Comparison of ENCODE assay signal across 8 mouse cellular contexts in genomic region chr10:69151045-69151444, GRCm38 (mm10). TPM values are rescaled to one million over a fixed set of nuclear protein-coding genes. Genes with fewer than 3 reads are reported as not detected.
DNase-seq lines count a peak whose midpoint lies in the region; ATAC-seq and TF ChIP-seq lines count a peak whose summit lies in the region.

Gene Rhobtb1 (plus strand): TSS chr10:69151434.

- no peak for ATAC-seq in forebrain, embryonic 12.5 days (ENCODE audit: low FRiP score)
- no peak for ATAC-seq in hindbrain, embryonic 13.5 days (ENCODE audit: low FRiP score)
- peak; percentile 51; the same call in 1 of the 2 replicates for ATAC-seq in liver, embryonic 11.5 days (replicated peaks; ENCODE audit: low FRiP score)
- ATAC-seq in megakaryocyte progenitor cell, adult 5-6 weeks (replicated peaks; ENCODE audit: poor library complexity), result no peak

- H3K79me2 ChIP-seq in heart, adult 2 months (replicated peaks; ENCODE audit: control insufficient read depth, insufficient read depth, low read length), result no peaks in the 10 kb centered on the region

- TF ChIP-seq EP300 in heart, adult 2 months (IDR thresholded peaks at IDR 0.05; ENCODE audit: insufficient read depth, low read depth, low read length), result no peak

- DNase-seq in heart, adult 2 months, result no peak
- DNase-seq in heart, adult 9 months (ENCODE audit: low spot score in 2 of 2), result no peak
- DNase-seq in liver, embryonic 11.5 days (ENCODE audit: low spot score), result no peak
- DNase-seq in cerebellum, postnatal 4 days (ENCODE audit: low spot score in 2 of 2), result no peak
- no peak for DNase-seq in Muller cell, postnatal 12 days (ENCODE audit: inconsistent ontology term)

- no peaks in the 10 kb centered on the region for H3K27me3 ChIP-seq in heart, adult 2 months (ENCODE audit: control insufficient read depth, insufficient read depth, low read length)
- H3K27me3 ChIP-seq in forebrain, embryonic 12.5 days, result no peaks in the 10 kb centered on the region
- no peaks in the 10 kb centered on the region for H3K27me3 ChIP-seq in hindbrain, embryonic 13.5 days
- H3K27me3 ChIP-seq in liver, embryonic 11.5 days (replicated peaks; ENCODE audit: control insufficient read depth, insufficient read depth, low read length), result no peaks in the 10 kb centered on the region

- H3K36me3 ChIP-seq in heart, adult 2 months (ENCODE audit: control insufficient read depth, insufficient read depth, low read length), result no peaks in the 10 kb centered on the region
- no peaks in the 10 kb centered on the region for H3K36me3 ChIP-seq in forebrain, embryonic 12.5 days (replicated peaks)
- no peaks in the 10 kb centered on the region for H3K36me3 ChIP-seq in hindbrain, embryonic 13.5 days
- H3K36me3 ChIP-seq in liver, embryonic 11.5 days (ENCODE audit: control insufficient read depth, insufficient read depth, low read length), result no peaks in the 10 kb centered on the region

- H3K4me2 ChIP-seq in forebrain, embryonic 12.5 days, result no peak within 1 kb of the TSS
- no peak within 1 kb of the TSS for H3K4me2 ChIP-seq in hindbrain, embryonic 13.5 days
- H3K4me2 ChIP-seq in liver, embryonic 11.5 days, result peak within 1 kb of the TSS; percentile 3; the same call in 1 of the 2 replicates

- H3K9me3 ChIP-seq in forebrain, embryonic 12.5 days, result no peaks in the 10 kb centered on the region
- no peaks in the 10 kb centered on the region for H3K9me3 ChIP-seq in hindbrain, embryonic 13.5 days
- H3K9me3 ChIP-seq in liver, embryonic 11.5 days (ENCODE audit: control insufficient read depth, low read length), result no peaks in the 10 kb centered on the region

- WGBS in heart, adult 2 months, result 63% methylated on average over 20 of the region's 20 CpGs
- WGBS in forebrain, embryonic 12.5 days, result 91% methylated on average over 20 of the region's 20 CpGs
- WGBS in hindbrain, embryonic 13.5 days, result 88% methylated on average over 20 of the region's 20 CpGs
- 61% methylated on average over 20 of the region's 20 CpGs for WGBS in liver, embryonic 11.5 days

- H3K9ac ChIP-seq in heart, adult 2 months (ENCODE audit: low read depth, low read length), result no peak within 1 kb of the TSS
- H3K9ac ChIP-seq in forebrain, embryonic 12.5 days, result no peak within 1 kb of the TSS
- H3K9ac ChIP-seq in hindbrain, embryonic 13.5 days, result no peak within 1 kb of the TSS
- no peak within 1 kb of the TSS for H3K9ac ChIP-seq in liver, embryonic 11.5 days (ENCODE audit: low read depth, low read length)

- no peak for TF ChIP-seq POLR2A in heart, adult 2 months (IDR thresholded peaks at IDR 0.05; ENCODE audit: insufficient read depth, low read depth, low read length)

- intact Hi-C loops in heart, adult 2 months (cut with DNase I), result no loop called here

- H3K4me1 ChIP-seq in heart, adult 2 months (ENCODE audit: control insufficient read depth, insufficient read depth, low read length), result no peaks in the 10 kb centered on the region
- H3K4me1 ChIP-seq in forebrain, embryonic 12.5 days, result no peaks in the 10 kb centered on the region
- no peaks in the 10 kb centered on the region for H3K4me1 ChIP-seq in hindbrain, embryonic 13.5 days (replicated peaks)
- H3K4me1 ChIP-seq in liver, embryonic 11.5 days (replicated peaks; ENCODE audit: control insufficient read depth, insufficient read depth, low read length), result no peaks in the 10 kb centered on the region

- no peak within 1 kb of the TSS for H3K27ac ChIP-seq in heart, adult 2 months
- no peak within 1 kb of the TSS for H3K27ac ChIP-seq in forebrain, embryonic 12.5 days
- H3K27ac ChIP-seq in hindbrain, embryonic 13.5 days, result no peak within 1 kb of the TSS
- H3K27ac ChIP-seq in liver, embryonic 11.5 days (ENCODE audit: low read depth, low read length), result no peak within 1 kb of the TSS

- TF ChIP-seq CTCF in heart, adult 2 months (IDR thresholded peaks at IDR 0.05), result no peak

- no peak within 1 kb of the TSS for H3K4me3 ChIP-seq in heart, adult 2 months
- no peak within 1 kb of the TSS for H3K4me3 ChIP-seq in forebrain, embryonic 12.5 days (replicated peaks)
- H3K4me3 ChIP-seq in hindbrain, embryonic 13.5 days, result no peak within 1 kb of the TSS
- no peak within 1 kb of the TSS for H3K4me3 ChIP-seq in liver, embryonic 11.5 days (ENCODE audit: low read depth, low read length)

RNA-seq across cellular contexts. Expression of gene Rhobtb1, which starts in this region (rescaled TPM):
- 100 to 1,000 TPM; 123 to 160 TPM for total RNA-seq in heart, adult 2 months (2021)
- 65.5 and 79.6 TPM in 2 replicates for polyA plus RNA-seq in heart, adult 2 months (2012; rRNA removed)
- 15.0 and 17.8 TPM in 2 replicates for polyA plus RNA-seq in forebrain, embryonic 12.5 days (2016; fragmentation: Nextera tagmentation; extraction: Ambion mirVana)
- 17.4 and 20.6 TPM in 2 replicates for polyA plus RNA-seq in hindbrain, embryonic 13.5 days (2015; fragmentation: Nextera tagmentation; extraction: Ambion mirVana)
- polyA plus RNA-seq in liver, embryonic 11.5 days (2014; fragmentation: Nextera tagmentation; extraction: Ambion mirVana), result 16.1 and 17.4 TPM in 2 replicates
- 1.6 and 1.7 TPM in 2 replicates for total RNA-seq in megakaryocyte progenitor cell, adult 5-6 weeks (2015)
- 1.7 and 2.0 TPM in 2 replicates for total RNA-seq in megakaryocyte progenitor cell, adult 5-6 weeks (2017)

Comparison
In these comparisons a context has a peak if more than half of its experiments do, and no peak if none do; other contexts are left out.
1. RNA of gene Rhobtb1 (total RNA-seq): 123 to 160 TPM in heart, adult 2 months; 1.6 to 2.0 TPM in megakaryocyte progenitor cell, adult 5-6 weeks; every median in the first group is over 10 times any median in the second.